Mouse (Mus musculus) E14TG2a.4 (cell line): ENCODE measurements at regions not wholly inside any gene's neighbourhood (a gene's known extent, or its start where the extent isn't known, plus 50 kb on each side); places are given as distances from the start of the nearest gene placed in this dataset.
A peak's percentile ranks its signal among the peaks of the same experiment; 100 is the strongest.

Experiments
- H3K27me3 ChIP-seq: 2 replicates; pipeline ENCODE4 v1.6.1; 2014; ENCODE audit warnings: low read length, control low read depth; ENCODE audit not compliant: insufficient read depth
- H3K36me3 ChIP-seq: 2 replicates; pipeline ENCODE4 v1.6.1; 2014; ENCODE audit warnings: low read length, control low read depth; ENCODE audit not compliant: insufficient read depth
- H3K4me1 ChIP-seq: replicated peaks from 2 replicates; pipeline ENCODE4 v1.6.1; 2014; ENCODE audit warnings: low read depth, low read length, control low read depth
- H3K4me3 ChIP-seq: replicated peaks from 2 replicates; pipeline ENCODE4 v1.5.1; 2014; ENCODE audit warnings: mild to moderate bottlenecking, low read length
- H3K9me3 ChIP-seq: 2 replicates; pipeline ENCODE4 v1.6.1; 2014; ENCODE audit warnings: low read length, control low read depth
- CTCF ChIP-seq: conservative IDR thresholded peaks from 2 replicates; pipeline ENCODE4 v1.5.1; 2014; ENCODE audit warnings: low read length
- NANOG ChIP-seq: IDR thresholded peaks from 2 replicates; pipeline ENCODE4 v1.6.1; 2014; ENCODE audit warnings: borderline replicate concordance, low read length, mixed read lengths
- POU5F1 ChIP-seq: IDR thresholded peaks from 2 replicates; pipeline ENCODE4 v1.6.1; 2014; ENCODE audit warnings: low read length, borderline replicate concordance

DNA sequence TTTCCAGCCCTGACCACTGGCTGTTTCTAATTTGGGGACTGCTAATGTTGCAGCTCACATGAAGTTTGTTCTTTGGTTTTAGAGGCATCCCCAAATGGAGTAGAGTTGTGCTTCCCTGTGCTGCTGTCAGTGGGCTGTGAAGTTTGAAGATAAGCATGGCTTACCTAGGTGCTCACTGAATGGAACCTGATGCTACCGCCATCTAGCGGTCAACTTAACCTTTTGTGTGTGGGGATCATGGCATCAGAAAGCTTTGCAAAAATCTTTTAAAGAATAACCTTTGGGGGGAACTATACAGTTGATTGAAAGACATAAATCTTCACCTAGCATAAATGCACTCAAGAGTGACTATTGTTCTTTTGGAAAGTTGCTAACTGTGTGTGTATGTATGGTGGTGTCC, 382.8 kb upstream of the Trpc7 start:
- Histone ChIP-seq H3K36me3 (no peaks in the 10 kb centered on the region), H3K9me3 (no peaks in the 10 kb centered on the region), H3K4me1 (peaks cover 23% of the 10 kb centered on the region), H3K27me3 (peaks cover 4% of the 10 kb centered on the region), H3K4me3 (no peak overlapping the region)
- TF ChIP-seq POU5F1 (no peak), CTCF (peak; percentile 79)

DNA sequence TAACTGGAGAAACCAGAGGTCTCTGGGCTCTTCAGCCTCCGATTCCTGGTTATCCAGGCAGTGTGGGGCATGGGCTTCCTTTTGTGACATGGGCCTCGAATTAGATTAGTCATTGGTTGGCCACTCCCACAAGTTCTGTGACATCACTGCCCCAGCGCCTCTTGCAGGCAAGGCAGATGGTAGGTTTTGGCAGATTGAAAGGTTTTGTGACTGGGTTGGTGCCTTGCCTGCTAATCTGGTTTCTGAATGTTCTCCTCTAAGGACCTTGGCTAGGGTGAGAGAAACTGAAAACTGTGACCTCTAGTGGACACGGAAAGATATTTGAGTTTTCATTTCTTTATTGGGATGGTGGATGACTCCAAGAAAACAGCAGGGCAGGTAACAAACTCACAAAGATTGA, 381.3 kb upstream of the Trpc7 start:
- H3K9me3 ChIP-seq, result no peaks in the 10 kb centered on the region
- H3K4me1 ChIP-seq, result peaks cover 13% of the 10 kb centered on the region
- H3K4me3 ChIP-seq, result no peak overlapping the region
- H3K27me3 ChIP-seq, result no peaks in the 10 kb centered on the region
- peak; percentile 7; the same call in 1 of the 2 replicates for TF ChIP-seq CTCF
- no peak for TF ChIP-seq POU5F1
- H3K36me3 ChIP-seq, result no peaks in the 10 kb centered on the region

DNA sequence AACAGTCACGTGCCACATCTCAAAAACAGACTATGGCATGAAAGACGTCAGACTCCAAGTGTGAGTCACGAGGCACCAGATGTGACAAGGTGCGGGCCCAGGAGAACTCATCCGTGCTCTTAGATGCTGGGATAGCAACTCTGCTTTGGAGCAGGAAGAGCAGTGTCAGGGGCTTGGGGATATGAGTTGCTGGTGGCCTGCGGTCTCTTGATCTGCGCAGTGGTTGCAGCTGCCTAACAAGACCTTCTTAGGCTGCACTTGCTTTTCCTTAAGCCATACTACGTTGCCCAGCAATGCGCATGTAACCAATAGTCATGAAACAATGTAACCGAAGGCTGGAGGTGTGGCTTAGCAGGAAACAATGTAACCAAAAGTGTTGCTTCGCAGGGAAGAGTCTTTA, 380.1 kb upstream of the Trpc7 start:
- Histone ChIP-seq H3K9me3 (no peaks in the 10 kb centered on the region), H3K4me3 (no peak overlapping the region), H3K27me3 (no peaks in the 10 kb centered on the region), H3K36me3 (no peaks in the 10 kb centered on the region), H3K4me1 (peaks cover 8% of the 10 kb centered on the region)
- TF ChIP-seq NANOG, result no peak
- TF ChIP-seq CTCF, result no peak
- no peak for TF ChIP-seq POU5F1

DNA sequence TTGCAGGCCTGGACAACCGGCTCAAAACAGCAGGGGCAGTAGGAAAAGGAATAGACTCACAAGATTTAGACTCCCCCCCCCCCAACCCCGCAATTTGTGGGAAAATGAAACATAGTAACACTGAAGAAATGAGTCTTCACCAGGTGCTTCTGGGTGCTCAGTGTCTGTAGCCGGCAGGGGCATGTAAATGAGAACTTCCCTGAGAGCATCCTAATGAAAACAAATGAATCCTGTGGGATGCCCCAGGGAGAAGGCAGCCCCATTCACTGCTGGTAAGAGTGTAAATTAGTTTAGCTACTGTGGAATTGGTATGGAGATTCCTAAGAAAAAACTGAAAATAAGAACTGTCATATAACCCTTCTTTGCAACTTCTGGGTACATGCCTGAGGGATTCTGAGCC, 377.8 kb upstream of the Trpc7 start:
- no peak for TF ChIP-seq POU5F1
- no peak for TF ChIP-seq CTCF
- TF ChIP-seq NANOG, result no peak
- H3K4me1 ChIP-seq, result peaks cover 8% of the 10 kb centered on the region
- no peaks in the 10 kb centered on the region for H3K36me3 ChIP-seq
- H3K27me3 ChIP-seq, result no peaks in the 10 kb centered on the region
- no peaks in the 10 kb centered on the region for H3K9me3 ChIP-seq
- H3K4me3 ChIP-seq, result no peak overlapping the region

DNA sequence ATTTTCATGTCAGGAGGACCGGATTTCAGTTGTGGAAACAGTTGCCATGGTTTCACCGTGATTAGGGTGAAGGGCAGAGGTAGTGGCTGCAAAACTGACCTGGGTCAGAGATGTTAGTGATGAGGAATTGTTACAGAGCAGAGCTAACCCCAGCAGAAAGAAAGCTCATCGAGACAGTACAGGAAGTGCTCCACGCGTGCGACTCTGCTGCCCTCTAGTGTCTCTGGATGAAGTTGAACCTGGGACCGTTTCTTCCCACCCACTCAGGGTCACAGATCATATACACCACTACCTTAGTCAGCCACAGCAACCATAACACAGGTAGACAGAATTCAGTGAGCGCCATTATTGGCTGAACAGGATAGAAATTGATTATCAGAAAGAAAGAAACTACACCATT, 373.8 kb upstream of the Trpc7 start:
- no peak overlapping the region for H3K4me3 ChIP-seq
- peak; percentile 69 for TF ChIP-seq CTCF
- no peak for TF ChIP-seq NANOG

DNA sequence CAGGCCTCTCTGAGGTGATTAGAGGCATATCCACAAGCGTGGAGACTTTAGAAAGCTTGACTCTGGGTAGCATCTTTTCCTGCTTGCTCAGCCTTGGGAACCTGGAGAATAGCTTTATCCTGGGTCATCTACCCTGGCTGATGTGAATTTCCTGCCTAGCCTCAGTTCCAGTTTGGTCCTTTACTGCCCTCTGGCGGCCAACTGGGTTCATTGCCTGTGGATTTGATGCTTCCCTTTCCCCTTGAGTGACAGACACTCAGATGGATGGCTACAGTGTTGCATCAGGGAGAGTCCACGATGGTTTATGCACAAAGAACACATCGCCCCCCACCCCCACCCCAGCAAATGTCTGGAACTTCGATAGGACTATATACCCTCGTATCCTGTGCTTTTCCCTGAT, 364.1 kb upstream of the Trpc7 start:
- Histone ChIP-seq H3K4me3 (no peak overlapping the region), H3K4me1 (peaks cover 25% of the 10 kb centered on the region), H3K9me3 (peaks cover 7% of the 10 kb centered on the region; the same call in 1 of the 2 replicates), H3K36me3 (no peaks in the 10 kb centered on the region), H3K27me3 (no peaks in the 10 kb centered on the region)
- TF ChIP-seq POU5F1 (no peak), CTCF (peak; percentile 93)

More for the DNA sequence above, 373.8 kb upstream of the Trpc7 start:
- Histone ChIP-seq H3K27me3 (no peaks in the 10 kb centered on the region), H3K36me3 (no peaks in the 10 kb centered on the region), H3K9me3 (no peaks in the 10 kb centered on the region), H3K4me1 (no peaks in the 10 kb centered on the region)

DNA sequence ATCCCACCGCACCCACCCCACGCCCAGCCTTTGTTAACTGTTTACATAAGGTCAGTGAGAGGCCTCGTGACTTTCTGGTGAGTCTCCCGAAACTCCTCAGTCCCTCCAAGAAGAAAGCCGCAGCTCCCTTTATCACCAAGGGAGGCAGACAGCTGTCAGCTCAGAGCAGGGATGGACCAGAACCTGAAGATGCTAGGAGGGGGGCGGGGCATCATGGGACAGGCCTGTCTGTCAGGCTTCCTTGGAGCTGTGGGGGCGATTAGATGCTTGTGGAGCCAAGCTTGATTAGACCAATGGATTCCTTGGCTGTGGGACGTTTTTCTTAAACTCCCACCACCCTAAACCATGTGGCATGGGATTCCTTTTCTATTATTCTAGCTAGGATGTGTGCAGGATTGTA, 363.7 kb upstream of the Trpc7 start:
- TF ChIP-seq NANOG, result no peak
- Histone ChIP-seq H3K4me3 (no peak overlapping the region), H3K36me3 (no peaks in the 10 kb centered on the region), H3K27me3 (no peaks in the 10 kb centered on the region), H3K9me3 (peaks cover 11% of the 10 kb centered on the region; the same call in 1 of the 2 replicates), H3K4me1 (peaks cover 25% of the 10 kb centered on the region)

DNA sequence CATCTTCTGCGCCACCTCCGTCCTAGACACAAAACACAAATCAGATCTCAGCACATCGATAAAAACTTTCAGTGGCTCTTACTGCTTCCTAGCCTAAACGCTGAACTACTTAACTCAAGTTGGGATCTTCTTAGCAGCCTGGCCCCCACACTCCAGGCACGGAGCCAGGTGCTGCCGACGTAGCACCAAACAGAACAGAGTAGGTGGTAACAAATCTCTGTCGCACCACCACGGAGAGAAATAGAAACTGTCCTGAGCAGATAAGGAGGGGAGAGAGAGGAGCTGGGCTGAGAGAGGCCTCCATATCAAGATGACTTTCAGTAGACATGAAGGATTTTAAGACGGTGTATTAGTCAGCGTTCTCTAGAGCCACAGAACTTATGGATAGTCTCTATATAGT, 360.1 kb upstream of the Trpc7 start:
- peaks cover 21% of the 10 kb centered on the region for H3K9me3 ChIP-seq
- H3K27me3 ChIP-seq, result peaks cover 3% of the 10 kb centered on the region; the same call in 1 of the 2 replicates
- TF ChIP-seq POU5F1 (no peak), NANOG (no peak)
- no peak overlapping the region for H3K4me3 ChIP-seq
- peaks cover 8% of the 10 kb centered on the region for H3K4me1 ChIP-seq
- no peaks in the 10 kb centered on the region for H3K36me3 ChIP-seq

DNA sequence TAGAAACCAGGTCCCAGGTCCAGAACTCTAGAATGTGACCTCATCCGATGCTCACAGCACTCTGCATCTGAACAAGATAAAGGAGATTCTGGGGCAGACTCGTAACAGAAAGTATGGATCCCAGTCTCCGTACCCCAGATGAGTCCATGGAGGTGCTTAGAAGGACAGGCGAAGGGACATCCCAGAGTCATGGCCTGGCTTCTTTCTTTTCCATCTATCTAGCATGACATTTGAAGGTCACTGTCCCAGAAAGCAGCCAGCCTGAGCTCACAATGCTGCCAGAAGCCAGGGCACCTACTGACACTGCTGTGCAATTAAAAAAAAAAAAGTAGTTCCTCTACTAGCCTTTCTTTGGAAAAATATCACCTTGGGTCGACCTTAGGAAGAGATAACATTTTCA, 354.1 kb upstream of the Trpc7 start:
- H3K36me3 ChIP-seq, result no peaks in the 10 kb centered on the region
- H3K9me3 ChIP-seq, result peaks cover 13% of the 10 kb centered on the region
- no peak for TF ChIP-seq NANOG
- no peak for TF ChIP-seq POU5F1
- no peak for TF ChIP-seq CTCF

DNA sequence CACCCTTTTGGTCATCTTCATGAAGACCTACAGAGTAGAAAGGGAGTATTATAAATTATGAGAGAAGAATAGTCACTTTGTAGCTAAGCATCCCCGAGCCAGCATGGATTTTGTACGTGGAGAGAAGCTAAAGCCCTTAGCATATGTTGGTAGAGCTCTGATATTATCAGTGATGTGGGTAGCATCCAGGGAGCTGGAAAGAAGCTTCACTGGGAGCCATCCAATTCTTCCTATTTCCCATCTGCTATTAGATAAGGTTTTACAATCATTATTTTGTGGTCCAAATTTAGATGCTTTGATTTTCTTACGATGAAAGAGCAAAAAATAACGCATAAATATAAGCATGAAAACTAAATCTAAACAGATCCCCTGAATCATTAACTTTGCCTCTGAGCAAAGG, 353.6 kb upstream of the Trpc7 start:
- TF ChIP-seq POU5F1 (no peak), NANOG (no peak)
- Histone ChIP-seq H3K36me3 (no peaks in the 10 kb centered on the region), H3K4me3 (no peak overlapping the region), H3K27me3 (peaks cover 3% of the 10 kb centered on the region; the same call in 1 of the 2 replicates), H3K9me3 (peaks cover 9% of the 10 kb centered on the region; the same call in 1 of the 2 replicates), H3K4me1 (peaks cover 7% of the 10 kb centered on the region)

More for the DNA sequence above, 354.1 kb upstream of the Trpc7 start:
- H3K4me3 ChIP-seq, result no peak overlapping the region
- H3K4me1 ChIP-seq, result peaks cover 7% of the 10 kb centered on the region
- peaks cover 3% of the 10 kb centered on the region; the same call in 1 of the 2 replicates for H3K27me3 ChIP-seq
